Mouse (Mus musculus) stomach, postnatal 0 days (tissue): ENCODE data around the gene Rad51b.

Source experiments
- CTCF ChIP-seq: IDR thresholded peaks from 2 replicates; pipeline ENCODE4 v1.5.1; 2016; ENCODE audit warnings: antibody characterized with exemption, low read depth, mild to moderate bottlenecking, moderate library complexity
- EP300 ChIP-seq: optimal IDR thresholded peaks from 2 replicates; pipeline ENCODE3; 2016; ENCODE audit warnings: antibody characterized with exemption

DNA sequence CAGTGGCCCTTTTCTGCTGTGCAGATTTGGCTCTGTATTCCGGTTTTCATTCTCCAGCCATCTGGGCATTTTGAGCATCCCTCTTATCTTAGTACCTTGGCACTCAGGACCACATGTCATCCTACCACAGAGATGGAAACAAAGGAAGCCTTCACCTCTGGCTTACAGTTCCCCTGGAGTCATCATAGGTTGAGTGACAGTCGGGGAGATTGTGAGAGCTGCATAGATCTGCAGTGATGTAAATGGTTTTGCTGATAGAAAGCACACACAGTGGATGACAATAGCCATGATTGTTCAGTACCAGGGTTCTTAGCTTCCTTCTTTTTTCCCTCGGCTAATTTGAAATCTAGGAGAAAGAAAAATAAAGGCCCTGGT is 383.6 kb downstream of the Rad51b start:
- TF ChIP-seq CTCF (no peak), EP300 (no peak)
